Mouse (Mus musculus) kidney, adult 2 months (tissue): ENCODE measurements at regions not wholly inside any gene's neighbourhood (a gene's known extent, or its start where the extent isn't known, plus 50 kb on each side); places are given as distances from the start of the nearest gene placed in this dataset.

Experiments used
- CTCF ChIP-seq: fragments of 200-500 bp; conservative IDR thresholded peaks from 2 replicates; pipeline ENCODE4 v1.5.1; 2011; ENCODE audit warnings: low read depth, mild to moderate bottlenecking, control low read depth, low read length, moderate library complexity, mixed read lengths; ENCODE audit not compliant: insufficient read depth, insufficient read length
- POLR2A ChIP-seq: fragments of 200-500 bp; IDR thresholded peaks from one replicate; pipeline ENCODE4 v1.6.1; 2011; ENCODE audit warnings: low read depth, low read length, control low read depth

- no peak for TF ChIP-seq CTCF
- no peak for TF ChIP-seq POLR2A
Observed at GRCm38 (mm10) chr15:89724356-89724755, 117.3 kb downstream of the Syt10 start.
